Mouse (Mus musculus) thymus, adult 2 months (tissue): ENCODE results near the gene Cacnb1.

ENCODE experiments used
- CTCF ChIP-seq: fragments of 200-500 bp; IDR thresholded peaks from 2 replicates; pipeline ENCODE4 v1.5.1; 2012; ENCODE audit warnings: mild to moderate bottlenecking, control low read depth, low read length, moderate library complexity, borderline replicate concordance; ENCODE audit not compliant: control insufficient read depth, poor library complexity, insufficient read depth; ENCODE audit errors: extremely low read depth
- POLR2A ChIP-seq: fragments of 200-500 bp; IDR thresholded peaks from 2 replicates; pipeline ENCODE4 v1.6.1; 2012; ENCODE audit warnings: mild to moderate bottlenecking, low read length, control low read depth, moderate library complexity; ENCODE audit not compliant: control insufficient read depth, poor library complexity, insufficient read depth; ENCODE audit errors: extremely low read depth

DNA sequence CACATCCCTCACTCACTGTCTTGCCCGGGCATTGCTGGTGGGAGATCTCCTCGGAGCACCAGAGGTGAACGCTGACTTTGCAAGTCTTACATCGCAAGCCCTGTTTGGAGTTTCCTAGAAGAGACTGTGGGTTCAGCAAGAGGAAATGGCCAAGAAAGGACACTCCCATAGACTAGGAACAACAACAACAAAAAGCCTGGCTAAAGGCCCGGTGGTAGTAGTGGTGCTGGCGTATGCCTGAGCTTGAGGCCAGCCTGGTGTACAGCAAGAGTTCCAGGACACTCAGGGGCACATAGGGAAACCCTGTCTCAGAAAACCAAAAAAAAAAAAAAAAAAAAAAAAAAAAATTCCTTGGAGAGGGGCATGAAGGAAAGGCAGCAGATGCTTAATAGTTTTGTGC lies 19.9 kb upstream of the Cacnb1 start:
- no peak for TF ChIP-seq CTCF
- TF ChIP-seq POLR2A = no peak
